Mouse (Mus musculus): ENCODE results near the gene Mup11.
"Not testable (repeated sequence)": the region's sequence is repeated elsewhere in the genome, so short reads cannot be mapped to it uniquely, and the experiment has no call there.

Gene Mup11

GRCm38 (mm10) chr4:60662311-60662710, at the start of gene Mup11:
Mup11 (minus strand) TSS chr4:60662411.
- DNase-seq (ENCODE audit: low read depth, low spot score): not testable (repeated sequence)
